Mouse (Mus musculus) neural tube, embryonic 13.5 days (tissue): ENCODE results near the gene Hdac8. TPM values are rescaled to one million over a fixed set of nuclear protein-coding genes. Genes with fewer than 3 reads are reported as not detected.

ENCODE experiments used
- ATAC-seq: fragments of 200-750 bp; cut with Nextera tagmentation; 2 replicates; pipeline ENCODE4 v1.8.0; 2017; ENCODE audit warnings: low read depth, mild to moderate bottlenecking, moderate TSS enrichment, moderate library complexity
- H3K27ac ChIP-seq: fragments of 300-500 bp; sonication (generic); replicated peaks from 2 replicates; pipeline ENCODE4 v1.5.1; 2015; ENCODE audit warnings: moderate library complexity, mild to moderate bottlenecking, inconsistent platforms
- H3K27me3 ChIP-seq: fragments of 300-500 bp; sonication (generic); 2 replicates; pipeline ENCODE4 v1.6.1; 2015; ENCODE audit warnings: mild to moderate bottlenecking, inconsistent platforms
- H3K36me3 ChIP-seq: fragments of 300-500 bp; sonication (generic); 2 replicates; pipeline ENCODE4 v1.6.1; 2015; ENCODE audit warnings: mild to moderate bottlenecking, inconsistent platforms
- H3K4me1 ChIP-seq: fragments of 300-500 bp; sonication (generic); replicated peaks from 2 replicates; pipeline ENCODE4 v1.6.1; 2015; ENCODE audit warnings: inconsistent platforms
- H3K4me2 ChIP-seq: fragments of 300-500 bp; sonication (generic); 2 replicates; pipeline ENCODE4 v1.6.1; 2015; ENCODE audit warnings: inconsistent platforms, mild to moderate bottlenecking, moderate library complexity
- H3K4me3 ChIP-seq: fragments of 300-500 bp; sonication (generic); 2 replicates; pipeline ENCODE4 v1.5.1; 2015; ENCODE audit warnings: mild to moderate bottlenecking, inconsistent platforms
- H3K9ac ChIP-seq: fragments of 300-500 bp; sonication (generic); 2 replicates; pipeline ENCODE4 v1.6.1; 2015; ENCODE audit warnings: moderate library complexity, mild to moderate bottlenecking, inconsistent platforms
- H3K9me3 ChIP-seq: fragments of 300-500 bp; sonication (generic); 2 replicates; pipeline ENCODE4 v1.6.1; 2016; ENCODE audit warnings: inconsistent platforms
- WGBS: fragments of 180-500 bp; shearing (Covaris S2); methylation state at CpG from one replicate; pipeline ENCODE4 v1.1.7; 2015; 5-methylcytosine and 5-hydroxymethylcytosine counted together
- polyA plus RNA-seq: library from polyadenylated mRNA; unstranded; fragments of >200 nt; fragmentation: Nextera tagmentation; extraction: Ambion mirVana; gene quantifications from 2 replicates; pipeline ENCODE4 v1.2.1, GENCODE M21; 2015

Gene Hdac8
- polyA plus RNA-seq, 1 experiment from 2014 or later, result 9.7 TPM

DNA sequence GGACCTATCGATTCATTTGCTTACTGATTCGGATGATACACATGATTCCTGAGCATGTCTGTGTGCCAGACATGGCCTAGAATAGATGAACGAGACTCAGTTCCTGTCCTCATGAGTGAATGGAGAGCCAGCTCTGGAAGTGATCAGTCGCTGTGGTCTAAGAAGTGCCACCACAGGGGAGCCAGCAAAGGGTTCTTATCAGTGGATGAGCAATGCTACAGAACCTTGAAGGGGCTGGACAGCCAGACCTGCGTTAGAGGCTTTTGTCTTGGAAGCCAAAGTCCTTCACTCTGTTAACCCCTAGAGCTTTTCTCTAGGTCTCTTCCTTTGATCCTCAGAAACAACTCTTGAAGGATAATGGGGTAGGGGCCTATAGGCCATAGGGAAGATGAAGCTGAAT lies 186.4 kb downstream of the Hdac8 start:
- H3K9ac ChIP-seq, result no peak overlapping the region
- WGBS, result 79% methylated on average over 5 of the region's 5 CpGs
- no peak overlapping the region for H3K4me3 ChIP-seq
- no peak for ATAC-seq
- H3K27ac ChIP-seq, result no peak overlapping the region
- H3K4me2 ChIP-seq, result no peak overlapping the region
- H3K36me3 ChIP-seq, result no peaks in the 10 kb centered on the region
- no peaks in the 10 kb centered on the region for H3K9me3 ChIP-seq
- H3K27me3 ChIP-seq, result peaks cover 78% of the 10 kb centered on the region
- H3K4me1 ChIP-seq, result no peaks in the 10 kb centered on the region

DNA sequence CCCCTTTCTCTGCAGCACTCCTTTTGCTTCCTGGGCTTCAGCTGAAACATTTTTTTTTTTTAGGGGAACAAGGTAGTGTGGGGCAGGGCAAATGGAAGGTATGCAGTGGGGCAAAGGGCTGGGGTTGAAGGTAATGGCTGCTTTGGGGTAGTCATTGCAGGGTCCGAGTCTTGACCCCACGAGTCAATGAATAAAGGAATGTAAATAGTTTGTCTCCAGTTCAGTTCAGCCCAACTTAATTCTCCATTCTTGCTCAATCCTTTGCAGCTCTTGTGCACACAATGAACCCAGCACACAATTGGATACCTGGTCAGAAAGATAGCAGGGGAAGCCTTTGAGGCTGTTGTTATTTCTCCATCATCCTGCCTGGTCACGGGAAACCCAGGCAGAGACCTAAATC lies 194.0 kb downstream of the Hdac8 start:
- Histone ChIP-seq H3K4me2 (no peak overlapping the region), H3K36me3 (no peaks in the 10 kb centered on the region), H3K9me3 (no peaks in the 10 kb centered on the region), H3K27ac (no peak overlapping the region), H3K4me1 (no peaks in the 10 kb centered on the region), H3K9ac (no peak overlapping the region), H3K4me3 (no peak overlapping the region), H3K27me3 (peaks cover 74% of the 10 kb centered on the region)
- 84% methylated on average over 3 of the region's 3 CpGs for WGBS
- ATAC-seq, result no peak

DNA sequence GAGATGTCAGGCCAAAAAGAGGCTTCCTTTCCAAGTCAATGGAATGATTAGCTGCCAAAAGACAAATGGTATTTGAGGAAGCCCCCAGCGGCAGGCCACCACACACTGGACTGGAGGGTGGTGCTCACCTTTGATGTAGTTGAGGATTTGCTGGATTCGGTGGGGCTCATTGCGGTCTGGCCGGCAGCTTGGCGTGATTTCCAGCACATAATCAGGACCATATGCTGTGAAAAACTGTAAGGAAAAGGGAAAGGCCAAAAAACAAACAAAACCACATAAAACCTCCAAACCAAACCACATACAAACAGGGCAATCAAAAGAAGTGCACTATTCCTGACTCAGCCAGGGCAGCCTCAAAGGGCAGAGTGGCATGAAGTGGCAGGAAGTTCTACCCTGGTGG lies 197.6 kb downstream of the Hdac8 start:
- Histone ChIP-seq H3K27me3 (peaks cover 89% of the 10 kb centered on the region), H3K27ac (no peak overlapping the region), H3K4me2 (no peak overlapping the region), H3K4me1 (no peaks in the 10 kb centered on the region), H3K9ac (no peak overlapping the region), H3K4me3 (no peak overlapping the region), H3K36me3 (no peaks in the 10 kb centered on the region), H3K9me3 (no peaks in the 10 kb centered on the region)
- no peak for ATAC-seq
- WGBS, result 81% methylated on average over 5 of the region's 5 CpGs

DNA sequence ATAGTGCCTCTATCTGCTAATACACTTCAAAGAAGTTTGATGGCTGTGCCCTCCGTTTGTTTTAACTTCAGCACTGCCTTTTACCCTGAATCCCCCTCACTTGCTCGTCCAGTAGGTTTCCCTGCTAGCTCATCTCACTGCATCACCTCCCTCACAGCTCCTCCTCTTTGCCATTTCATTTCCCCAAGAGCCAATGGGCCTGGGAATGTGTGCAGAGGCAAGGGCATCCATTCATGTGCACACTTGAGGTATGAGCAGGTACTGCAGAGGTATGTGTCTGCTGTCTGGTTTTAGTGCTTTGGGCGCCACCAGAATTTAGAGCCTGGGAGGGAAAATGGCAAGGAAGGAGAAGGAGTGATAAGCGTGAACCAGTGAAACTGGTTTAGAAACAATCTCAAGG lies 199.4 kb downstream of the Hdac8 start:
- H3K4me3 ChIP-seq, result no peak overlapping the region
- no peak for ATAC-seq
- no peaks in the 10 kb centered on the region for H3K9me3 ChIP-seq
- H3K27ac ChIP-seq, result no peak overlapping the region
- 61% methylated on average over 4 of the region's 4 CpGs for WGBS
- peaks cover 79% of the 10 kb centered on the region for H3K27me3 ChIP-seq
- no peaks in the 10 kb centered on the region for H3K4me1 ChIP-seq
- H3K9ac ChIP-seq, result no peak overlapping the region
- H3K4me2 ChIP-seq, result no peak overlapping the region
- no peaks in the 10 kb centered on the region for H3K36me3 ChIP-seq

DNA sequence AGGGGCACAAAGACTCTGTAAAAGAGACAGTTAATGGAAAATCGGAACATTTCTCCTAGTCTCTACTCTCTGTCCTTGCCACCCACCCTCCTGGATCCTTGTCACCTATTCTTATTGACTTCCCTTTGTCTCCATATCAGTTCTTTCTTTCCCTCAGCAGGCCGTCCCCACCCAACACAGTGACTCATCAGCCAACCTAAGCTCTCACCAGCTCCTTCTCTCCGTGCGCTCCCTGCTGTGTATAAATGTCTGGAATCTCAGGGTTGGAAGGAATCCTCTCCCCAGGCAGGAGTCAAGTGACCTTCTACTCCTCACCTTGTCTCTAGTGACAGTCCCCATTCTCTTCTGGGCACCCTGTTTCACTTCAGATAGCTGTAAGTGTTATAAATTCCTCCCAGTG lies 200.2 kb downstream of the Hdac8 start:
- H3K4me1 ChIP-seq, result no peaks in the 10 kb centered on the region
- no peak for ATAC-seq
- H3K4me2 ChIP-seq, result no peak overlapping the region
- H3K9me3 ChIP-seq, result no peaks in the 10 kb centered on the region
- 57% methylated on average over 4 of the region's 4 CpGs for WGBS
- peaks cover 72% of the 10 kb centered on the region for H3K27me3 ChIP-seq
- H3K4me3 ChIP-seq, result no peak overlapping the region
- no peaks in the 10 kb centered on the region for H3K36me3 ChIP-seq
- H3K9ac ChIP-seq, result no peak overlapping the region
- no peak overlapping the region for H3K27ac ChIP-seq

DNA sequence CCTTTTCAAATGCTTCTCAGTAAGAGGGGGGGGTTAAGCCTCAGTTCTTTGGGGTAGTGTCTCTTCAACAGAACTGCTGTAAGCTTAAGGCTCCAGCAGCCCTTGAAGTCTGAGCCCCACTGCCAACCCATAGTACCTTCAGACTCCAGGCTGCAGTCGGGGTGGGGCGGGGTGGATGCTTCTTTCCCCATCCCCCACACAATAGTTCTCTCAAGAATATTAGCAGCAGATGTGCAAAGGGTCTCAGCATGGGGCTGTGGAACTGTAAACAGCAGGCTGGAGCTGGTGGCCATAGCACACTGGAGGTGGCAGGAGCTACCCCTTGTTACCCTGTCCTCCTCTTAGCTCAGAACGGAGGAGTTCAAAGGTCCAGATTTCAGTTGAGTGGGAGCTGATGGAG lies 202.7 kb downstream of the Hdac8 start:
- 73% methylated on average over 3 of the region's 3 CpGs for WGBS
- H3K27me3 ChIP-seq, result peaks cover 62% of the 10 kb centered on the region
- no peak for ATAC-seq
- H3K4me3 ChIP-seq, result no peak overlapping the region
- H3K9ac ChIP-seq, result no peak overlapping the region
- no peaks in the 10 kb centered on the region for H3K4me1 ChIP-seq
- H3K9me3 ChIP-seq, result no peaks in the 10 kb centered on the region
- no peak overlapping the region for H3K4me2 ChIP-seq
- no peak overlapping the region for H3K27ac ChIP-seq
- H3K36me3 ChIP-seq, result no peaks in the 10 kb centered on the region

DNA sequence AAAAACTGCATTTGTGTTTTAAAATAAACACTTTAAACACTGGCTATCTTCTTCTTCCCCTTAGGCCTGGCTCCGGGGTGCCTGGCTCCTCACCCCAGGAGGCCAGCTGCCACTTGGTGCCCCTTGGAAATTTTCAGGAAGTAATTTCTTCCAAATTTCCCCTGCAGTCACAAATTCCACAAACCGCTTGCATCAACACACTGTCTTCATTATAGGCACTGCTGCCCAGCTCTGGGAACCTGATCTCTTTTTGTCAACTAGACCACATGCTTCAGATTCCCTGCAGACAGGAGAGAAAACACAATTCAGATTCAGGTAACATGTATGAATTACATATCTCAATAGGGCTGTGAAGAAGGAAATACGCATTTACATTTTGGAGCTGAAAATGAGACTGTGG lies 220.3 kb downstream of the Hdac8 start:
- Histone ChIP-seq H3K9me3 (no peaks in the 10 kb centered on the region), H3K9ac (no peak overlapping the region), H3K4me2 (no peak overlapping the region), H3K27ac (no peak overlapping the region), H3K36me3 (no peaks in the 10 kb centered on the region), H3K27me3 (peaks cover 50% of the 10 kb centered on the region), H3K4me3 (no peak overlapping the region), H3K4me1 (no peaks in the 10 kb centered on the region)
- WGBS, result 78% methylated on average over 3 of the region's 3 CpGs
- ATAC-seq, result no peak

DNA sequence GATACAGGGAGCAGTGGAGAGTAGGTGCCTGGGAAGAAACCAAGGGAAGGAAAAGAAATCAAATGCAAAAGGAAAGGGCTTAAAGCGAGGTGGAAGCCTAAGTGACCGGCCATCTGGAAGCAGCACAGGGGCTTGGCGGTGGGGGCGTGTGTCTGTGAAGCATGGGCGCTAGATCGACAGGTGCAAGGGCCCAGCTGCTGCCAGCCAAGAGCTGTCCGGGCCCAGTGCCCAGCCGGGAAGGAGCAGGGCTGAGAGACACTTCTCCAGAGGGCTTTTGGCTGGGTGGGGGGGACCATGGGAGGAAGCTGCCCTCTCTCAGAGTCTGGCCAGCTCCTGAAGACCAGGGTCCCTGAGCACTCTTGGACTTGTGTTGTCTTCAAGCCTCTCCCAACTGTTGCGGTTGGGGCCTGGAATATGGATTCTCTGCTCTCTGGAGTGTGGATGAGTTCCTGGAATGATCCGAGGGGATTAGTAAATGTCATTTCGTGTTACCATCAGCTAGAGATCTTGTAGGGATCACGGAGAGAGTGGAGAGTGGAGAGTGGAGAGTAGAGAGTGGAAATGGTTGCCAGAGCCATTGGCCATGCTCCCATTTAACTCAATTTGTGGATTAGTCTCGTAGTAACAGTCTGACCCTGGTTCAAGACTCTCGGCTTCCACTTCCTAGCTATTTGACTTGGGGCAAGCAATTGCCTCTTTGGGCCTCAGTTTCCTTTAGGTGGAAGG lies 242.4 kb downstream of the Hdac8 start:
- Histone ChIP-seq H3K9me3 (no peaks in the 10 kb centered on the region), H3K9ac (no peak overlapping the region)

DNA sequence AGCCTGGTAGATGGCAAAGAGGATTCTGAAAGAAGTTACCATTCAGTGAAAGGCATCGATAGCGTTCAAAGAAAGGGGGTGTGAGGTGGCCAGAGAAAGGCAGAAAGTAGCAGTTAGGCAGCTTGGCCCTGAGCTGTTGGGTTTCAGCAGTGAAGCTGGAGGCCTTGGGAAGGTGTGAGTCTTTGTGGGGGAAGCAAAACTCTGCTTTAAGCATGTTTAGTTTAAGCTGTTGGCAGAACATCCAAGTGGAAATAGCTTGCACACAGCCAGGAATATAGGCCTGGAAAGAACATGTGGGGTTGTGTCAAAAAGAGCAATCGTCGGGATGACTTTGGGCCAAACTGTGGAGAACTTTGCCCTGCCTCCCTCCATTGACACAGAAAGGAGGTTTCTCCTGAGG lies 245.4 kb downstream of the Hdac8 start:
- ATAC-seq, result no peak
- H3K27me3 ChIP-seq, result peaks cover 47% of the 10 kb centered on the region; the same call in 1 of the 2 replicates
- H3K9me3 ChIP-seq, result no peaks in the 10 kb centered on the region
- H3K4me2 ChIP-seq, result no peak overlapping the region
- WGBS, result 91% methylated on average over 4 of the region's 4 CpGs
- no peaks in the 10 kb centered on the region for H3K36me3 ChIP-seq
- H3K9ac ChIP-seq, result no peak overlapping the region
- no peak overlapping the region for H3K27ac ChIP-seq
- no peak overlapping the region for H3K4me3 ChIP-seq
- H3K4me1 ChIP-seq, result no peaks in the 10 kb centered on the region

More for the DNA sequence above, 242.4 kb downstream of the Hdac8 start:
- H3K4me2 ChIP-seq, result no peak overlapping the region
- no peak overlapping the region for H3K4me3 ChIP-seq
- ATAC-seq, result no peak
- WGBS, result 84% methylated on average over 13 of the region's 14 CpGs
- no peaks in the 10 kb centered on the region for H3K4me1 ChIP-seq
- no peak overlapping the region for H3K27ac ChIP-seq
- H3K27me3 ChIP-seq, result peaks cover 57% of the 10 kb centered on the region
- no peaks in the 10 kb centered on the region for H3K36me3 ChIP-seq

DNA sequence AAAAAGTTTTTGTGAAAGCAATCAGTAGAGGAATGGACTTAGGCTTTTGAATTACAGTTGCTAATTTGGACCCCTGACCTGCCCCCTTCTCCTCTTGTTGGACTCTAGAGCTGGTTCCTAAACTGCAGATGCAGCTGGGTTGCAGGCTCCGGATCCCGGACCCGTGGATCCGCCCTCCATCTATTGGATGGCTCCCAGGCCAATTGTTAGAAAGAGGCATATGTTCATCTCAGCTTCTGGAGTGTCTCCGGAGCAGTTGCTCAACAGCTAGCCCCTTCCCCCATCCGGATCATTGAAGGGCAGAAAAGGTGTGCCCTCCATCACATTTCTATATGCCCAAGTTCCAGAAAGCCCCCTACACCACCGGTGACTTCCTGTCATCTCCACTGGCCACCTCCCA lies 251.3 kb downstream of the Hdac8 start:
- WGBS, result 19% methylated on average over 7 of the region's 7 CpGs
- no peaks in the 10 kb centered on the region for H3K36me3 ChIP-seq
- peak overlapping the region; percentile 83 for H3K4me2 ChIP-seq
- peak overlapping the region; percentile 27 for H3K4me3 ChIP-seq
- H3K9me3 ChIP-seq, result no peaks in the 10 kb centered on the region
- H3K9ac ChIP-seq, result no peak overlapping the region
- no peak for ATAC-seq
- H3K4me1 ChIP-seq, result peaks cover 26% of the 10 kb centered on the region; the same call in 1 of the 2 replicates
- H3K27ac ChIP-seq, result no peak overlapping the region
- H3K27me3 ChIP-seq, result peaks cover 61% of the 10 kb centered on the region

DNA sequence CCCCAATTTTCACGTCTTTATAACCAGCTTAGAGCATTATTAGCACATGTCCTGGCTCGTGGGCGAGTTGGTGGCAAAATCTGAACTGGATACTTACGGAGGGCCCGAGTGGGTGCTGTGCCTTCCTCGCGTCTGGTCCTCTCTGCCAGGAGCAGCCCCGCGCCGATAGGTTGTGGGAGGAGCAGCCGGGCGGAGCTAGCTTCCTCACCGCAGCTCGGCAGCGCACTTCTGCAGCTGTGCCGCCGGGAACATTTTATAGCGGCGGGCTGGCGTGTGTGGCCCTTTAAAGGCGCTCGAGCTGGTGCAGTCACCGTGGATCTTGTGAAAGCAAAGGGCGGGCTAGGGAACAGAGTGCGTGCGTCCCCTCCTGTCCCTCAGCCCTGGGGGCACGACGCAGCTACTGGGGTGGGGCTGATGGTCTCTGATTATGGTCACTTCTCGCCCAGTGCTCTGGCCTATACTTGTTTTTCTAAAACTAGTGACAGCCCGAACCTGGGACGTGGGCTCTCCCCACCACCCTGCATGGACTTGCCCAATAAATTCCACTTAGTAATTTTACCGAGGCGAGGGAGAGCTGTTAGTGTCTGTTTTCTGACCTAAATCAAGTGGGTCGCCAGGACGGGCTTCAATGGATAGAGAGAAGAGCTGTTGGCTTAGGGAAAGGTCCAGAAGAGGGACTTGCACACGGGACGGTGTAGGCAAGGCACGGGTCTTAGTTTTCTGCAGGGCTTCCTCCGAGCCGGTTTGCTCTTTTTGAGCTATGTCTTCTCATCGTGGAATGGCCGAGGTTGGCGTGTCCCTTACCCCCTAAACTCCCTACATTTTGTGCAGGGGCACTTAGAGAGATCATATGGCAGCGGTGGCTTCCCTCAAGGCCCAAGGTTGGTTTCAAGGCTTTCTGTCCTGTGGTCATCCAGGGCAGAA lies 253.0 kb downstream of the Hdac8 start, which contains the start of gene Cited1:
Gene Cited1 (minus strand): TSS at position 245 of the 924 bp plus-strand sequence.
- peaks cover 26% of the 10 kb centered on the region; the same call in 1 of the 2 replicates for H3K4me1 ChIP-seq
- peaks cover 77% of the 10 kb centered on the region for H3K27me3 ChIP-seq
- peak within 1 kb of the TSS; percentile 49 for H3K4me3 ChIP-seq
- peak within 1 kb of the TSS; percentile 83 for H3K4me2 ChIP-seq
- H3K27ac ChIP-seq, result peak within 1 kb of the TSS; percentile 46
- no peaks in the 10 kb centered on the region for H3K36me3 ChIP-seq
- WGBS, result 19% methylated on average over 44 of the region's 44 CpGs
- ATAC-seq, result peak; percentile 97
- no peaks in the 10 kb centered on the region for H3K9me3 ChIP-seq
- peak within 1 kb of the TSS; percentile 67 for H3K9ac ChIP-seq

DNA sequence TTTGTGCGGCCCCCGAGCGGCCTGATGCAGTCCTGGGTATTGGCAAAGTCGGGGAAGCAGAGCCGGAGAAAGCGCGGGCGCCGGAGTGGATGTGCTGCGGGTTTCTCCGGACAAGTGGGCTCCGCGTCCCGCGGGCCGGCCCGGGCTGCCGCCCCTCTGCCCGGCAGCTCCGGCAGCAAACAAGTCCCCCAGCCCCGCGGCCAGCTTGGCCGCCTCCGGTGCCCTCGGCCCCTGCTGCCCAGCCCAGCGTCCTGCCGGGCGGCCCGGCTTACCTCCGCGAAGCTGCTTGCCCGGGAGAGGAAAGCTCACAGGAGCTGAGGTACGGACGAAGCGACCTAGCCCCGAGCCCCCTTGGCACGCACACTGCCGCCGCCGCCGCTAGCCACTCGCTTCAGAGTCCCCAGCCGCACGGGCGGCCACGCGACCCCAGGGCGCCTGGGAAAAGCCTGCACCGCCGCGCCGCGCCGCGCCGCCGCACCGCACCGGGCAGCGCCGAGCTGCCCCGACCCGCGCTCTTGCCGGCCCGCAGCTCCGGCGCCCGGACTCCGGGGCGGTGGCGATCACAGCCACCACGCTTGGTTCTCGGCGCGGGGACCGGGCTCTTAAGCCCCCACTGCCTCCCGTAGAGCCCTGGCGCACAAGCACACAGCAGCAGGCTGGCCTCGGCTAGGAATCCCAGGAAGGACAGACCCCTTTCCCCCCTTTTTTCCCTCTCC lies 253.8 kb downstream of the Hdac8 start:
- H3K4me3 ChIP-seq, result peak overlapping the region; percentile 49
- H3K27me3 ChIP-seq, result peaks cover 82% of the 10 kb centered on the region
- H3K4me1 ChIP-seq, result peaks cover 26% of the 10 kb centered on the region; the same call in 1 of the 2 replicates
- peak overlapping the region; percentile 67 for H3K9ac ChIP-seq
- H3K4me2 ChIP-seq, result peak overlapping the region; percentile 83
- 12% methylated on average over 59 of the region's 80 CpGs for WGBS
- no peaks in the 10 kb centered on the region for H3K36me3 ChIP-seq
- no peaks in the 10 kb centered on the region for H3K9me3 ChIP-seq
- peak; percentile 77 for ATAC-seq
- peak overlapping the region; percentile 46 for H3K27ac ChIP-seq
